Mouse (Mus musculus) myocyte (in vitro differentiated cells): Measurements from ENCODE around the gene Ctdnep1.

ENCODE experiments used
- TCF12 ChIP-seq: IDR thresholded peaks from one replicate; pipeline ENCODE4 v1.6.1; 2011; ENCODE audit warnings: mild to moderate bottlenecking, control low read depth; ENCODE audit not compliant: poor library complexity, insufficient read depth, severe bottlenecking
- USF1 ChIP-seq: IDR thresholded peaks from one replicate; pipeline ENCODE4 v1.6.1; 2011; ENCODE audit warnings: low read depth, mild to moderate bottlenecking, control low read depth, moderate library complexity

GRCm38 (mm10) chr11:69965271-69966005 is 15.5 kb upstream of the Ctdnep1 start:
- TF ChIP-seq TCF12 (no peak), USF1 (no peak)
